Mouse (Mus musculus): ENCODE measurements around the gene Dag1.

DNA sequence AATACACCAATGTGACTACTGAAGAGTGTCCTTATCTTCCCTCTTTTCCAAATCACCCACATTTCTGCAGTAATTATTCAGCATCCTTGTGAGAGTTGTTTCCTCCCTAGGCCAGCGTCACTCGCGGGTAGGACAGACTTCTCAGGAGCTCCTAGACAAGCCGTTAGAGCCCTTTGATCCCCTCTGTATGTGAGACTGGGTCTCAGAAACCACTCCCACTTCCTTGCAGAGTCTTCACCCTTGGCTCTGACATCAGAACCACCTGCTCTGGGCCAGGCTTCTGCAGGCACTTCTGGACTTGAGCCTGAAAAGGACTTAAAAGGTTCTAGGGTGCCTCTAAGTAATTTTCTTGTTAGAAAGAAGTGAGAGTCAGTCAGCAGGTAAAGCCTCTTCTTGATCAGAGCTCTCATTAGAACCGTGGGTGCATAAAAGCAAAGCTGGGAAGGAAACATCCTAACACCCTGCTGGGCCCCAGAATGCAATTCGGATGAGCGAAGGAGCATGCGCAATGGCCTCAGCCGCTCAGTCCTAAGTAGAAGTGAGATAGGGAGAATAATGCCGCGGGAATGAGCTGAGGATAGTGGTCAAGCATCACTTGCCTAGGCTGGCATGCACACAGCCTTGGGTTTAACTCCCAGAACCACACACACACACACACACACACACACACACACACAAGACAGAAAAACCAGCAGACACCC, 80.8 kb downstream of the Dag1 start:
- TF ChIP-seq CTCF (IDR thresholded peaks at IDR 0.05; ENCODE audit: low read depth, low read length) (no peak), POLR2A (IDR thresholded peaks at IDR 0.05; ENCODE audit: borderline replicate concordance, low read depth, low read length) (no peak)
